In the genomic region with DNA sequence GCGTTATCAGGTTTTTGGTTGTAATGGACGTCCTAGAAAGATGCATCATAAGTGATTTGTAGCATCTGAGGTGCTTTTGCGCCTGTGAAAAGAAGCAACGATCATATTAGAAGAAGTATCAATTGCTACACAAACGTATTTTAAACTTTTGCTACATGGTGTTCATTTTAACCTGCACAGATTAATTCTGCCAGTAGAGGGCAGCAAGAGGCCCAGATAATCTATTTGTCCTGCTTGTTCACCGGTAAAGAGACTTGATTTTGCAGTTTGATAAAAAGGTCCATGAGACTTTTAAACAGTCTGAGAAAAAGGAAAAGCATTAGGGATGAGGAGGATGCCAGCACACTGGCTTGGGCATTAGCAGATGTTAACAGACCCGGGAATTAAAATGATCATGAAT, we compare ENCODE assay signal across 9 mouse cellular contexts. TPM values are rescaled to one million over a fixed set of nuclear protein-coding genes. Genes with fewer than 3 reads are reported as not detected.
DNase-seq lines count a peak whose midpoint lies in the region; ATAC-seq and TF ChIP-seq lines count a peak whose summit lies in the region.
"Had no signal": no experiment of that assay in that cellular context is flagged by ENCODE, and none has a peak within 500 bp of the region (broad histone marks: within the 10 kb centered on the region; RNA-seq: fewer than 3 reads in every experiment).

No protein-coding gene starts in this region.

- no peak for TF ChIP-seq EP300 in liver, postnatal 0 days (IDR thresholded peaks at IDR 0.05; ENCODE audit: low read depth)

- no peak for ATAC-seq in CD4-positive, CD25-positive, alpha-beta regulatory T cell, adult 4 months
- no peak for ATAC-seq in liver, postnatal 0 days
- ATAC-seq in liver, embryonic 12.5 days: no peak
- ATAC-seq in granulocyte monocyte progenitor cell, adult 5-6 weeks (replicated peaks; ENCODE audit: poor library complexity, severe bottlenecking): peak; percentile 44; the same call in 1 of the 2 replicates

- no peaks in the 10 kb centered on the region for H3K36me3 ChIP-seq in liver, postnatal 0 days (replicated peaks; ENCODE audit: insufficient read depth, low read length)
- H3K36me3 ChIP-seq in liver, embryonic 12.5 days: no peaks in the 10 kb centered on the region
- H3K36me3 ChIP-seq: heart, embryonic 13.5 days had no signal

- no peaks in the 10 kb centered on the region for H3K4me1 ChIP-seq in liver, postnatal 0 days (ENCODE audit: insufficient read depth)
- H3K4me1 ChIP-seq in liver, embryonic 12.5 days: no peaks in the 10 kb centered on the region
- H3K4me1 ChIP-seq: heart, embryonic 13.5 days had no signal

- H3K4me2 ChIP-seq in liver, postnatal 0 days (ENCODE audit: low read depth, low read length): no peak overlapping the region
- no peak overlapping the region for H3K4me2 ChIP-seq in liver, embryonic 12.5 days
- H3K4me2 ChIP-seq: heart, embryonic 13.5 days had no signal

- H3K27ac ChIP-seq in liver, postnatal 0 days (ENCODE audit: low read depth): no peak overlapping the region
- H3K27ac ChIP-seq in liver, embryonic 12.5 days: no peak overlapping the region
- H3K27ac ChIP-seq: heart, embryonic 13.5 days had no signal

- intact Hi-C loops in left cerebral cortex, postnatal 25 days (cut with DNase I): no loop called here

- H3K9me3 ChIP-seq in liver, postnatal 0 days (ENCODE audit: low read length): no peaks in the 10 kb centered on the region
- H3K9me3 ChIP-seq in liver, embryonic 12.5 days (replicated peaks): no peaks in the 10 kb centered on the region
- H3K9me3 ChIP-seq: heart, embryonic 13.5 days had no signal

- DNase-seq in CD4-positive, CD25-positive, alpha-beta regulatory T cell, adult 2 months (ENCODE audit: low read depth, low spot score): peak; percentile 56
- DNase-seq in liver, postnatal 0 days: peak; percentile 28
- peak; percentile 62 for DNase-seq in adrenal gland, postnatal 10 days
- DNase-seq in left cerebral cortex, postnatal 25 days (ENCODE audit: low spot score in 2 of 2): peak; percentile 63 to 65
- peak; percentile 12 for DNase-seq in right cerebral cortex, postnatal 25 days

- peak; percentile 75 for TF ChIP-seq CTCF in liver, postnatal 0 days (IDR thresholded peaks at IDR 0.05; ENCODE audit: low read depth)

- H3K27me3 ChIP-seq in liver, postnatal 0 days (ENCODE audit: insufficient read depth, low read length): no peaks in the 10 kb centered on the region
- peaks cover 9% of the 10 kb centered on the region; the same call in 1 of the 2 replicates for H3K27me3 ChIP-seq in liver, embryonic 12.5 days (replicated peaks)

- no peak overlapping the region for H3K9ac ChIP-seq in liver, postnatal 0 days (replicated peaks)
- H3K9ac ChIP-seq in liver, embryonic 12.5 days: no peak overlapping the region
- H3K9ac ChIP-seq: heart, embryonic 13.5 days had no signal

- WGBS in liver, postnatal 0 days (ENCODE audit: insufficient replicate concordance): 25% methylated on average over 7 of the region's 7 CpGs
- WGBS in liver, embryonic 12.5 days (ENCODE audit: insufficient replicate concordance): 24% methylated on average over 7 of the region's 7 CpGs

- no peak overlapping the region for H3K4me3 ChIP-seq in liver, postnatal 0 days (ENCODE audit: low read depth, low read length)
- no peak overlapping the region for H3K4me3 ChIP-seq in liver, embryonic 12.5 days
- H3K4me3 ChIP-seq: heart, embryonic 13.5 days had no signal

RNA-seq across cellular contexts. Expression of a gene that starts 5.9 kb away (rescaled TPM):
- not detected for polyA plus RNA-seq in CD4-positive, CD25-positive, alpha-beta regulatory T cell, adult 4 months (2017; shearing (Covaris generic))
- not detected in 2 replicates for polyA plus RNA-seq in liver, postnatal 0 days (2015; fragmentation: Nextera tagmentation; extraction: Ambion mirVana)
- not detected in 2 replicates for polyA plus RNA-seq in liver, embryonic 12.5 days (2016; fragmentation: Nextera tagmentation; extraction: Ambion mirVana)
- total RNA-seq in adrenal gland, postnatal 10 days (2021): not detected
- not detected in 2 replicates for total RNA-seq in granulocyte monocyte progenitor cell, adult 5-6 weeks (2014; fragmentation: Nextera tagmentation)
- total RNA-seq in granulocyte monocyte progenitor cell, adult 5-6 weeks (2017): not detected in 2 replicates
- not detected for total RNA-seq in left cerebral cortex, postnatal 25 days (2021)
- polyA plus RNA-seq: heart, embryonic 13.5 days had no signal

RNA-seq across cellular contexts. Expression of a gene that starts 6.6 kb away (rescaled TPM):
- polyA plus RNA-seq in CD4-positive, CD25-positive, alpha-beta regulatory T cell, adult 4 months (2017; shearing (Covaris generic)): not detected
- not detected in 2 replicates for polyA plus RNA-seq in liver, postnatal 0 days (2015; fragmentation: Nextera tagmentation; extraction: Ambion mirVana)
- polyA plus RNA-seq in liver, embryonic 12.5 days (2016; fragmentation: Nextera tagmentation; extraction: Ambion mirVana): not detected in 2 replicates
- not detected for total RNA-seq in adrenal gland, postnatal 10 days (2021)
- total RNA-seq in granulocyte monocyte progenitor cell, adult 5-6 weeks (2014; fragmentation: Nextera tagmentation): not detected in 2 replicates
- total RNA-seq in granulocyte monocyte progenitor cell, adult 5-6 weeks (2017): not detected in 2 replicates
- not detected for total RNA-seq in left cerebral cortex, postnatal 25 days (2021)
- polyA plus RNA-seq: heart, embryonic 13.5 days had no signal

RNA-seq across cellular contexts. Expression of a gene that starts 19.0 kb away (rescaled TPM):
- not detected for polyA plus RNA-seq in CD4-positive, CD25-positive, alpha-beta regulatory T cell, adult 4 months (2017; shearing (Covaris generic))
- not detected in 2 replicates for polyA plus RNA-seq in liver, postnatal 0 days (2015; fragmentation: Nextera tagmentation; extraction: Ambion mirVana)
- not detected in 2 replicates for polyA plus RNA-seq in liver, embryonic 12.5 days (2016; fragmentation: Nextera tagmentation; extraction: Ambion mirVana)
- not detected for total RNA-seq in adrenal gland, postnatal 10 days (2021)
- total RNA-seq in granulocyte monocyte progenitor cell, adult 5-6 weeks (2014; fragmentation: Nextera tagmentation): not detected in 2 replicates
- not detected in 2 replicates for total RNA-seq in granulocyte monocyte progenitor cell, adult 5-6 weeks (2017)
- not detected for total RNA-seq in left cerebral cortex, postnatal 25 days (2021)
- polyA plus RNA-seq: heart, embryonic 13.5 days had no signal

RNA-seq across cellular contexts. Expression of a gene that starts 40.5 kb away (rescaled TPM):
- polyA plus RNA-seq in CD4-positive, CD25-positive, alpha-beta regulatory T cell, adult 4 months (2017; shearing (Covaris generic)): not detected
- polyA plus RNA-seq in liver, postnatal 0 days (2015; fragmentation: Nextera tagmentation; extraction: Ambion mirVana): not detected in 2 replicates
- not detected in 2 replicates for polyA plus RNA-seq in liver, embryonic 12.5 days (2016; fragmentation: Nextera tagmentation; extraction: Ambion mirVana)
- total RNA-seq in adrenal gland, postnatal 10 days (2021): not detected
- not detected in 2 replicates for total RNA-seq in granulocyte monocyte progenitor cell, adult 5-6 weeks (2014; fragmentation: Nextera tagmentation)
- not detected in 2 replicates for total RNA-seq in granulocyte monocyte progenitor cell, adult 5-6 weeks (2017)
- not detected for total RNA-seq in left cerebral cortex, postnatal 25 days (2021)
- polyA plus RNA-seq: heart, embryonic 13.5 days had no signal

RNA-seq across cellular contexts. Expression of a gene that starts 47.1 kb away (rescaled TPM):
- polyA plus RNA-seq in CD4-positive, CD25-positive, alpha-beta regulatory T cell, adult 4 months (2017; shearing (Covaris generic)): not detected
- not detected in 2 replicates for polyA plus RNA-seq in liver, postnatal 0 days (2015; fragmentation: Nextera tagmentation; extraction: Ambion mirVana)
- not detected in 2 replicates for polyA plus RNA-seq in liver, embryonic 12.5 days (2016; fragmentation: Nextera tagmentation; extraction: Ambion mirVana)
- total RNA-seq in adrenal gland, postnatal 10 days (2021): not detected
- not detected in 2 replicates for total RNA-seq in granulocyte monocyte progenitor cell, adult 5-6 weeks (2014; fragmentation: Nextera tagmentation)
- total RNA-seq in granulocyte monocyte progenitor cell, adult 5-6 weeks (2017): not detected in 2 replicates
- total RNA-seq in left cerebral cortex, postnatal 25 days (2021): not detected
- polyA plus RNA-seq: heart, embryonic 13.5 days had no signal

Comparison
In these comparisons a context has a peak if more than half of its experiments do, and no peak if none do; other contexts are left out.
1. DNase-seq: peak in every context shown above with its lines; median percentile 64 in left cerebral cortex, postnatal 25 days; 62 in adrenal gland, postnatal 10 days; 56 in CD4-positive, CD25-positive, alpha-beta regulatory T cell, adult 2 months; 28 in liver, postnatal 0 days; 12 in right cerebral cortex, postnatal 25 days.